Mouse (Mus musculus) A20 (cell line): ENCODE results near the gene Olfr638.
"Not testable (repeated sequence)": the region's sequence is repeated elsewhere in the genome, so short reads cannot be mapped to it uniquely, and the experiment has no call there.

Experiments
- DNase-seq: peaks from one replicate; pipeline ENCODE4 v3.0.0-alpha.2; 2011; ENCODE audit warnings: low read depth, low spot score

The Olfr638 gene

DNA sequence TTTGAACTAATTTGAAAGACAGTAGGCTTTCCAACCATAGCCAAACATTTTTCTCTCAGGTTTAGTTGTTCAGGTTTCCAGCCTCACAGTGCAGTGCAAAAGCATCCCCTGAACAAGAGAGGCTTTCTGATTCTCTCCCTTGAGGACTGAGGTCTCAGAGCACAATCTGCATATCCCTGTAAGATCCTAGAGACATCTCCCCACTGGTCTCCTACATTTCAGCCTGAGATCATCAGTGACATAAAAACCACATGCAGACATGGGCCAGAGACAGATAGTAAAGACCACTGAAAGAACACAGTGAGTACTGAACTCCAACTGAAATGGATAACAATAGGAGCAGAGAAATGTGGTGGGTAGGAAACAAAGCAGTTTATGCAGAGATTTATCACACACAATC, at the start of gene Olfr638:
Gene Olfr638 (plus strand): TSS at position 301 of the 400 bp plus-strand sequence.
- no peak for DNase-seq

- not testable (repeated sequence) for DNase-seq
These were observed 31.7 kb upstream of the Olfr638 start for GRCm38 (mm10) chr7:103966873-103967272.

DNA sequence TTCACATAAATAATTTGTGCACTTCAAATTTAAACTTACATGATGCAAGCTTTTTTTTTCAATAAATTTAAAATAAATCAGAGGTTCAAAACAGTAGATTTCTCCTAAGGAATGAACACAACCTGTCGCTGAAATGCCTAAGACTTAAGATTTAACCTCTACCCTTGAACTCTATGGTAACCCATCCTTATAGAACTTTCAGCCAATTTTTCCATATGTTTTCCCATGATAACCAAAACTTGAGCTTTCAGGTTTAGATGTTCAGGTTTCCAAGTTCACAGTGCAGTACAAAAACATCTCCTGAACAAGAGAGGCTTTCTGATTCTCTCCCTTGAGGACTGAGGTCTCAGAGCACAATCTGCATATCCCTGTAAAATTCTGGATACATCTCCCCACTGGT, 27.7 kb upstream of the Olfr638 start, which contains the start of gene Olfr635:
Gene Olfr635 (plus strand): TSS at position 301 of the 400 bp plus-strand sequence.
- DNase-seq, result no peak

- no peak for DNase-seq
These were observed 26.8 kb upstream of the Olfr638 start for GRCm38 (mm10) chr7:103971782-103972181.

DNA sequence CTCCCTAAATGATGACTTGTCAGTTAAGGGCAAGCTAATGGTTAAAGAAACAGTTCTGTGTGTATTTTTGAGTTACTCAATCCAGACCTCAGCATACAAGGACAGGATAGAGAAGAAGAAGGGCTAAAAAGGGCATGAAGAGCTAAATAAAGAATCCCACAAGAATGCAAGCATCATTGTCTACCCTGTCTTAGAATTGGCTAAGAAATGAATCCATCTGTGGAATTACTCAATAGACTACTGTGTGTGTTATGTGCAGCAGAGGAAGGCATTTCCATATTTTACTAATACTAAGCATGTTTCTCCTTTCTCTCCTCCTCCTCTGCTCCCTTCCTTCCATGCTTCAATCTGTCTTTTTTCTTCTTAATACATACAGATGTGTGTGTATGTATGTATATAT, 578 bp downstream of the Olfr638 start:
- no peak for DNase-seq

GRCm38 (mm10) chr7:104017203-104017602, 18.7 kb downstream of the Olfr638 start, which contains the start of gene Olfr639:
TSS of gene Olfr639 (minus strand) at chr7:104017303.
- no peak for DNase-seq

DNA sequence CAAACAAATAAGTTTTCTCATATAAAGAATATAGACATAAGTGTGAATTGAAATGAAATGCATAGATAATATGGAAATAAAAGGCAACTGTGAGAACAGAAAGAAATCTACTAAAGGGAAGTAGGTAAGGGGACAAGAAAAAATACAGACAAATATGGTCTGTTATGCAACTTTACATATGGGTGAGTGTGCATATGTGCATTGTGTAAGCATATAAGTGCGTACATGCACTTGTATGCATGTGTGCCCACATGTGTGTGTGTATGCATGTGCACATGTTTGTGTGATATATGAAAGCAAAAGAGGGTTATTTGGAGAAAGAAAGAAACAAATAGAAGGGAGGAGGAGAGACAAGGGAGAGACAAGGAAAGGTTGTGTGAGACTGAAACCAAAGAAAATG, 20.4 kb downstream of the Olfr638 start:
- no peak for DNase-seq

DNA sequence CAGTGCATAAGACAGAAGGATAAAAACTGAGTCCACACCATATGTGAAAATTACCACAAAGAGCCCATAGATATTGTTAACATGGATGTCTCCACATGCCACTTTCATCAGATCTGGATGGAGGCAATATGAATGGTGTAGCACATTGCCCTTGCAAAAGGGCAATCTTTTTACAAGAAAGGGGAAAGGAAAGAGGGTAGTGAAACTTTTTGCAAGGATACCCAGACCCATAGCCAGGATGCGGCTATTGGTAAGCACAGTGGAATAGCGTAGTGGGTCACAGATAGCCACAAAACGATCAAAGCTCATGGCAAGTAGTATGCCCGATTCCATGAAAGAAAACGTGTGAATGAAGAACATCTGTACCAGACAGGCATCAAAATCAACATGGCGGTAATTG, 23.1 kb downstream of the Olfr638 start:
- no peak for DNase-seq

DNA sequence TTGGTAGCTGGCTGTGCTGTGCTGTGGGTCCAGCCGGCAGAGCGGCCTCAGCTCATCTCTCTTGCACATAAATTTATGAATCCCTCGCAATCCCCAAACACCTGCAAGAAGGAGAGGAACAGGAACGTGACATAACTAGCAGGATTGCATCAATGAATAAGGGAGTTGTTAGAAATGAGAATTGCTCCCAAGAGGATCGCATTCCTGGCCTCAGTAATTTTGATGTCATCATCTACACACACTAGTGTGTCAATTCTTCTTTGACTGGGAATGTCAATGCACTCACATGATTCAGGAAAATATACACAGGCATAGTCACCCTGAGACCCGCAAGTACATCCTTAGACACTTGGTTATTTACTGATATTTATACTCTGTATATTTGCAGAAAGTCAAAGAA, 26.9 kb downstream of the Olfr638 start, which contains the start of gene Olfr640:
Gene Olfr640 (minus strand): TSS at position 101 of the 400 bp plus-strand sequence.
- no peak for DNase-seq

- no peak for DNase-seq
These were observed 28.4 kb downstream of the Olfr638 start for GRCm38 (mm10) chr7:104026978-104027377.

DNA sequence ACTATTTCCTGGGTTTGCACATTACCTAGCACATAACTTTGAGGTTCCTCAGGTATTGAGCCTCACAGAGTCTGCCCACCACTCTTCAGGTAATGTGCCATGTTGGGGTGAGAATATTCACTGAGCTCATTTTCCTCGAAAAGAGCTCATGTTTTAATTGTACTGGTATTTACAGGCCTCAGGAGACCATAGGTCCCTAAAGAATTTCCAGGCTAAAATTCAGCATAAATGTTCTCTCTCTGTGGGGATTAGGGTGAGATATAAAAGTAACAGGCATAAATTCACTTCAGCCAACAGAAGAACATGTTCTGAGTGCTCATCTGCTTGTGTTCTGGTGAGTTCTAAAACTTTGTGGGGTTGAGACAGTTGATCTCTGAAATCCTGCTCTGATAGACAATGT, 36.6 kb downstream of the Olfr638 start, which contains the start of gene Olfr641:
Gene Olfr641 (plus strand): TSS at position 301 of the 400 bp plus-strand sequence.
- DNase-seq, result no peak

GRCm38 (mm10) chr7:104050745-104051144, 52.2 kb downstream of the Olfr638 start:
- DNase-seq, result no peak

GRCm38 (mm10) chr7:104052566-104052965, 54.0 kb downstream of the Olfr638 start, which contains the start of gene Olfr642:
TSS of gene Olfr642 (minus strand) at chr7:104052666.
- no peak for DNase-seq
